8 mouse cellular contexts compared by ENCODE assay signal in the genomic region with DNA sequence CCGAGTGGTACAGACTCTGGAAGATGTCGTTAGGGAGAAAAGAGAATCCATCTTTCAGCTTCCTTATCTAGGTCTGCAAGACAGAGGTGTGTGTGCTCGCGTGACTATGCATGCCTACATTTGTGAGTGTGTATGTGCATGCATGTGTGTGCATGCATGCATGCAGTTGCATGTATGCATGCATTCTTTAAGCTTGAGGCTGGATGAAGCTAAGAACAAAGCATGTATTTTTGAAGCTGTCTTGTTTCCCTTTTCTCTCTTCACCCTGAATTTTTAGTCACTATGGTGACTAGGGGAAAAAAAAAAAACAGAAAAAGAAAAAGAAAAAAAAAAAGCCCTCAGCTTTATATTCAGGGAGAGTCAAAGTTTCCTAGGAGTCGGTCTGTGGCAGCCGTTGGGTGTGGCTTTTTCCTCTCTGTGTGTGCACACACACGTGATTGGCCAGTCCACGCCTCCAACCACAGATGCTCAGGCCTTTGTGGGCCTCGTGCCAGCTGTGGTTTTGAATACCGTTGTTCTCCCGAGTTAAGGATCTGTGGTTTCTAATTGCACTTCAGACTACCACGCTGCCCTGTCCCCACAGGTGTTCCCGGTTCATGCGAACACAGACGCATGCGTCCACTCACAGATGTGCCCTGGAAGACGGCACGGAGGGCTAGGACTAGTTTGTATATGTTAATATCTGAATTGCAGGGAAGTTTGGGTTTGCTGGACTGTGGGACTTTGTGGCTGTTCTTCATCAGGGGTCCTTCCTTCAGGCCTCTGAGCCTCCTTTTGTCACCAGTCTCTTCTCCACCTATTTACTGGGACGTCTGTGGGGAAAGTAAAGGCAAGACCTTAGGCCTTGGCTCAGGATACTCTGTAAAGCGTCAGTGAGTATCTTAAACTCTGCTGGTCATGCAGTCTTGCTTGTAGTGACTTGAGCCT.
DNase-seq lines count a peak whose midpoint lies in the region; ATAC-seq and TF ChIP-seq lines count a peak whose summit lies in the region.

No protein-coding gene starts in this region.

- no peak overlapping the region for H3K9ac ChIP-seq in heart, embryonic 14.5 days (ENCODE audit: low read length)

- no peaks in the 10 kb centered on the region for H3K27me3 ChIP-seq in heart, embryonic 14.5 days (ENCODE audit: control insufficient read depth, insufficient read depth, low read length)
- no peaks in the 10 kb centered on the region for H3K27me3 ChIP-seq in midbrain, embryonic 10.5 days (ENCODE audit: low read depth, poor library complexity, severe bottlenecking)

- no peak for TF ChIP-seq CTCF in cortical plate, adult 2 months (IDR thresholded peaks at IDR 0.05; ENCODE audit: extremely low read depth, insufficient read depth, low read length)
- no peak for TF ChIP-seq CTCF in left cerebral cortex, adult 2 months (IDR thresholded peaks at IDR 0.05)

- H3K4me1 ChIP-seq in cortical plate, adult 2 months (ENCODE audit: control insufficient read depth, insufficient read depth, low read length), result peaks cover 40% of the 10 kb centered on the region
- peaks cover 13 to 14% of the 10 kb centered on the region in 2 experiments for H3K4me1 ChIP-seq in heart, embryonic 14.5 days (ENCODE audit: control insufficient read depth in 2 of 2, insufficient read depth in 2 of 2, low read length in 2 of 2)
- peaks cover 50% of the 10 kb centered on the region for H3K4me1 ChIP-seq in midbrain, embryonic 10.5 days

- ATAC-seq in heart, embryonic 14.5 days (ENCODE audit: insufficient number of reproducible peaks, insufficient read depth, low FRiP score, low read depth), result no peak
- no peak for ATAC-seq in erythroblast, adult 5-6 weeks (replicated peaks; ENCODE audit: low FRiP score, poor library complexity, severe bottlenecking)

- no peak for TF ChIP-seq POLR2A in cortical plate, adult 2 months (IDR thresholded peaks at IDR 0.05; ENCODE audit: extremely low read depth, insufficient read depth, low read length)

- no peak overlapping the region for H3K4me3 ChIP-seq in cortical plate, adult 2 months (ENCODE audit: insufficient read depth, low read length)
- H3K4me3 ChIP-seq in heart, embryonic 14.5 days (ENCODE audit: control insufficient read depth in 1 of 2, insufficient read depth in 1 of 2, low read depth in 1 of 2, low read length in 2 of 2), result no peak overlapping the region
- H3K4me3 ChIP-seq in left cerebral cortex, adult 2 months, result no peak overlapping the region
- no peak overlapping the region for H3K4me3 ChIP-seq in midbrain, embryonic 10.5 days

- no peaks in the 10 kb centered on the region for H3K9me3 ChIP-seq in heart, embryonic 14.5 days (ENCODE audit: control insufficient read depth, low read length)
- no peaks in the 10 kb centered on the region for H3K9me3 ChIP-seq in midbrain, embryonic 10.5 days (replicated peaks)

- DNase-seq in urinary bladder, adult 18-20 months (ENCODE audit: low spot score in 2 of 2), result peak; percentile 76 to 79
- DNase-seq in urinary bladder, postnatal 10 days (ENCODE audit: low spot score), result no peak
- peak; percentile 56 to 75 for DNase-seq in left cerebral cortex, adult 2 months (ENCODE audit: extremely low spot score in 1 of 2, low spot score in 2 of 2)
- peak; percentile 33 for DNase-seq in midbrain, embryonic 10.5 days (ENCODE audit: low spot score)
- peak; percentile 46 to 53 for DNase-seq in spleen, postnatal 36 days (ENCODE audit: low spot score in 2 of 2)

- H3K27ac ChIP-seq in cortical plate, adult 2 months (ENCODE audit: insufficient read depth, low read length), result peak overlapping the region; percentile 61
- peak overlapping the region; percentile 46 to 49; a peak in 3 of 4 replicates for H3K27ac ChIP-seq in heart, embryonic 14.5 days (replicated peaks in 1 of 2; ENCODE audit: control insufficient read depth in 1 of 2, insufficient read depth in 1 of 2, low read depth in 2 of 2, low read length in 2 of 2)
- peak overlapping the region; percentile 93 for H3K27ac ChIP-seq in left cerebral cortex, adult 2 months
- H3K27ac ChIP-seq in midbrain, embryonic 10.5 days (replicated peaks), result peak overlapping the region; percentile 71

- WGBS in heart, embryonic 14.5 days, result 60% methylated on average over 20 of the region's 20 CpGs
- 74% methylated on average over 20 of the region's 20 CpGs for WGBS in midbrain, embryonic 10.5 days

- intact Hi-C loops in left cerebral cortex, adult 2 months (cut with DNase I), result loop anchor here (2.0 to 5.0 kb wide), 2 partner anchors 14 to 75 kb away; no protein-coding TSS in a partner anchor

- H3K36me3 ChIP-seq in heart, embryonic 14.5 days (ENCODE audit: control insufficient read depth, insufficient read depth, low read length), result no peaks in the 10 kb centered on the region
- no peaks in the 10 kb centered on the region for H3K36me3 ChIP-seq in midbrain, embryonic 10.5 days

- no peak overlapping the region for H3K4me2 ChIP-seq in heart, embryonic 14.5 days (ENCODE audit: low read length)
